Mouse (Mus musculus): Measurements from ENCODE around the gene Arid1b. TPM values are rescaled to one million over a fixed set of nuclear protein-coding genes. Genes with fewer than 3 reads are reported as not detected.

The Arid1b gene
- polyA plus RNA-seq, 1 experiment, result 9.1 TPM

DNA sequence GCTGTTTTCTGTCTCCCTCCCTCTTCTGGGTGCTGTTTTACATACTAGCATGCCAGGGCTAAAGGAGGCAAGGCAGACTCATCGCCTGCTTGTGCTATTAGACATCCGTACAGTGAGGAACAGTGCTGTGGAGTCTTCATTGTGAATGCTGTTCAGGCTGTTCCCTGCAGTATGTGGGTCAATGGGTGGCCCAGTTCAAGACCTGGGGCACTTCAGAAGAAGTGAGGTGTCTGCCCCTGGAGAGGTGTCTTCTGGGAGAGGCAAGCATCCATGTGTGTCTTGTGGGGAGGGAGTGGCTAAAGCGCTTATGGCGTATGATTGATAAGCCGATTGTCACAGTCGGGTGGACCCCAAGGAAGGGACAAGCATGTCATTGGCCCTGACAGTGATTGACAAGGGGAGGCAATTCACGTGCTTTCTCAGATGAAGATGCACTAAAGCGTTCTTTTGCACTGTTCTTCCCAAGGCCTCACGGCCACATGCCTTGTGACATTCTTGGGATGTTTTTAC lies 65.0 kb downstream of the Arid1b start:
- peaks cover 99% of the 10 kb centered on the region for H3K79me2 ChIP-seq (ENCODE audit: control insufficient read depth, insufficient read depth)
- no peak for TF ChIP-seq MYOG (IDR thresholded peaks at IDR 0.05; ENCODE audit: control insufficient read depth, extremely low read depth, insufficient read length)
- TF ChIP-seq MAX (IDR thresholded peaks at IDR 0.05), result no peak
- no peak for TF ChIP-seq FOSL1 (IDR thresholded peaks at IDR 0.05; ENCODE audit: insufficient read depth, low read length, poor library complexity, severe bottlenecking)
- TF ChIP-seq CEBPB (IDR thresholded peaks at IDR 0.05; ENCODE audit: low read depth), result no peak
- TF ChIP-seq CTCF (IDR thresholded peaks at IDR 0.05; ENCODE audit: control insufficient read depth, insufficient read depth, insufficient read length), result no peak
- no peak for TF ChIP-seq MYOD1 (IDR thresholded peaks at IDR 0.05; ENCODE audit: control insufficient read depth, insufficient read length, low read depth)
- TF ChIP-seq USF1 (IDR thresholded peaks at IDR 0.05; ENCODE audit: low read depth), result no peak
- no peaks in the 10 kb centered on the region for H3K27me3 ChIP-seq (ENCODE audit: control insufficient read depth, insufficient read depth, insufficient read length)
- no peak overlapping the region for H3ac ChIP-seq (ENCODE audit: control insufficient read depth, insufficient read length, low read depth)
- H3K79me3 ChIP-seq (ENCODE audit: low read depth), result peaks cover 46% of the 10 kb centered on the region
- H3K4me3 ChIP-seq (ENCODE audit: insufficient read depth, poor library complexity, severe bottlenecking), result no peak overlapping the region
- H3K36me3 ChIP-seq (ENCODE audit: control insufficient read depth, insufficient read depth), result peaks cover 4% of the 10 kb centered on the region

- TF ChIP-seq USF1 (IDR thresholded peaks at IDR 0.05; ENCODE audit: low read depth) (no peak), MYOD1 (IDR thresholded peaks at IDR 0.05; ENCODE audit: control insufficient read depth, insufficient read length, low read depth) (no peak), MAX (IDR thresholded peaks at IDR 0.05) (no peak), FOSL1 (IDR thresholded peaks at IDR 0.05; ENCODE audit: insufficient read depth, low read length, poor library complexity, severe bottlenecking) (no peak), CEBPB (IDR thresholded peaks at IDR 0.05; ENCODE audit: low read depth) (no peak), MYOG (IDR thresholded peaks at IDR 0.05; ENCODE audit: control insufficient read depth, extremely low read depth, insufficient read length) (no peak), CTCF (IDR thresholded peaks at IDR 0.05; ENCODE audit: control insufficient read depth, insufficient read depth, insufficient read length) (no peak)
- Histone ChIP-seq H3K27me3 (ENCODE audit: control insufficient read depth, insufficient read depth, insufficient read length) (no peaks in the 10 kb centered on the region), H3K79me3 (ENCODE audit: low read depth) (peaks cover 48% of the 10 kb centered on the region), H3K79me2 (ENCODE audit: control insufficient read depth, insufficient read depth) (peaks cover 99% of the 10 kb centered on the region), H3ac (ENCODE audit: control insufficient read depth, insufficient read length, low read depth) (no peak overlapping the region), H3K36me3 (ENCODE audit: control insufficient read depth, insufficient read depth) (no peaks in the 10 kb centered on the region), H3K4me3 (ENCODE audit: insufficient read depth, poor library complexity, severe bottlenecking) (no peak overlapping the region)
Observed at GRCm38 (mm10) chr17:5060515-5061084, 66.5 kb downstream of the Arid1b start.

DNA sequence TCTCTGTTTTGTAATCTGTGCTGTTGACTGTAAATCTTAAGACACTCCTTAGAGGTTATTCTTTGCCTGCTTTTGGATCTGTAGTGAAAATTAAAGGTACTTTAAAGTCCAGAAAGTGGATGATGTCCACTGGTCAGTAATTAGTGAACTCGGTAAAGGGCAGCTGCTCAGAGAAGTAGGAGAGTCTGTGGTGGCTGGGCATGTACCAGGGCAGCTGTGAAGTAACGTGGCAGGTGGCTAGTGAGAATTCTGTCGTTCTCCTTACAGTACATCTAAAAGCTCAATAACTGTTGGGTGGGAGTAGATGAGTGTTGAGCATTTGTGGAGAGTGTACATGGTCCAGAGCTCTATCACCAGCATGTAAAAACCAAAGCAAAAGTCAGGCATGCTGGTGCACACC lies 67.1 kb downstream of the Arid1b start:
- Histone ChIP-seq H3K36me3 (ENCODE audit: control insufficient read depth, insufficient read depth) (no peaks in the 10 kb centered on the region), H3K4me3 (ENCODE audit: insufficient read depth, poor library complexity, severe bottlenecking) (no peak overlapping the region), H3ac (ENCODE audit: control insufficient read depth, insufficient read length, low read depth) (no peak overlapping the region), H3K79me2 (ENCODE audit: control insufficient read depth, insufficient read depth) (peaks cover 100% of the 10 kb centered on the region), H3K79me3 (ENCODE audit: low read depth) (peaks cover 51% of the 10 kb centered on the region), H3K27me3 (ENCODE audit: control insufficient read depth, insufficient read depth, insufficient read length) (no peaks in the 10 kb centered on the region)
- TF ChIP-seq MYOG (IDR thresholded peaks at IDR 0.05; ENCODE audit: control insufficient read depth, extremely low read depth, insufficient read length) (no peak), CEBPB (IDR thresholded peaks at IDR 0.05; ENCODE audit: low read depth) (no peak), MYOD1 (IDR thresholded peaks at IDR 0.05; ENCODE audit: control insufficient read depth, insufficient read length, low read depth) (no peak), MAX (IDR thresholded peaks at IDR 0.05) (no peak), USF1 (IDR thresholded peaks at IDR 0.05; ENCODE audit: low read depth) (no peak), CTCF (IDR thresholded peaks at IDR 0.05; ENCODE audit: control insufficient read depth, insufficient read depth, insufficient read length) (no peak), FOSL1 (IDR thresholded peaks at IDR 0.05; ENCODE audit: insufficient read depth, low read length, poor library complexity, severe bottlenecking) (no peak)

GRCm38 (mm10) chr17:5061593-5061992 lies 67.5 kb downstream of the Arid1b start:
- H3K27me3 ChIP-seq (ENCODE audit: control insufficient read depth, insufficient read depth, insufficient read length), result no peaks in the 10 kb centered on the region
- TF ChIP-seq CEBPB (IDR thresholded peaks at IDR 0.05; ENCODE audit: low read depth) (no peak), MYOD1 (IDR thresholded peaks at IDR 0.05; ENCODE audit: control insufficient read depth, insufficient read length, low read depth) (no peak), CTCF (IDR thresholded peaks at IDR 0.05; ENCODE audit: control insufficient read depth, insufficient read depth, insufficient read length) (no peak), MYOG (IDR thresholded peaks at IDR 0.05; ENCODE audit: control insufficient read depth, extremely low read depth, insufficient read length) (no peak), USF1 (IDR thresholded peaks at IDR 0.05; ENCODE audit: low read depth) (no peak), MAX (IDR thresholded peaks at IDR 0.05) (no peak), FOSL1 (IDR thresholded peaks at IDR 0.05; ENCODE audit: insufficient read depth, low read length, poor library complexity, severe bottlenecking) (no peak)
- H3K4me3 ChIP-seq (ENCODE audit: insufficient read depth, poor library complexity, severe bottlenecking), result no peak overlapping the region
- no peak overlapping the region for H3ac ChIP-seq (ENCODE audit: control insufficient read depth, insufficient read length, low read depth)
- H3K79me3 ChIP-seq (ENCODE audit: low read depth), result peaks cover 49% of the 10 kb centered on the region
- no peaks in the 10 kb centered on the region for H3K36me3 ChIP-seq (ENCODE audit: control insufficient read depth, insufficient read depth)
- H3K79me2 ChIP-seq (ENCODE audit: control insufficient read depth, insufficient read depth), result peaks cover 100% of the 10 kb centered on the region

DNA sequence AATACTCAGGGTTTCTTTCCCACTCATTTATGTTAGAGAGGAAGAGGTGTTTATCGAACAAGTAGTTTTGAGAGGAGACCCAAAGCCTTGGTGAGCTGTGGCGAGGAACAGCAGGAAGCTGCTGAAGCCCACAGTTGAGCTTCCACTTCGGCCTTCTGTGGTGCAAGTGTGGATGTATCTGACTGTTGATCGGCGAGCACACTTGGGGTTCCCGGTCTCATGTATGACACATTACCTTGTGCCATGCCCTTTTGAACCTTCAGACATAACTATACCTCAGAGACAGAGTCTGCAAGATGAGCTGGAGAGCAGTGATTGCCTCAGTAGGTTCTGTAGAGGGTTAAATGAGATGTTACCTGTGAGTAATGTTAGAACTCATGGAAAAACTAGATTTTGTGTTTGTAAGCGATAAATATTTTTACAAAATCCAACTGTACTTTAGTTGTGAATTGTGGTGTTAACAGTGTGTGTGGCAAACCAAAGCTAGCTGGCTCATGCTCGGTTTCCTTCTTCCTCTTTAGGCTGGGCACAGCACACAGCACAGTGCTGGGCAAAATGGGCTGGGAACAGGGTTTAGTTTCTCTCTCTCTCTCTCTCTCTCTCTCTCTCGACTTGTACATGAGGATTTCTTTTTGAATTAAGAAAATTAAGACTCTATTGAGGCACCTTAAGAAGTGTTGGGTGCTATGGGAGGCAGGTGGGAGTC lies 69.5 kb downstream of the Arid1b start:
- TF ChIP-seq CTCF (IDR thresholded peaks at IDR 0.05; ENCODE audit: control insufficient read depth, insufficient read depth, insufficient read length) (no peak), FOSL1 (IDR thresholded peaks at IDR 0.05; ENCODE audit: insufficient read depth, low read length, poor library complexity, severe bottlenecking) (no peak), MYOD1 (IDR thresholded peaks at IDR 0.05; ENCODE audit: control insufficient read depth, insufficient read length, low read depth) (no peak), USF1 (IDR thresholded peaks at IDR 0.05; ENCODE audit: low read depth) (no peak), CEBPB (IDR thresholded peaks at IDR 0.05; ENCODE audit: low read depth) (no peak), MAX (IDR thresholded peaks at IDR 0.05) (no peak), MYOG (IDR thresholded peaks at IDR 0.05; ENCODE audit: control insufficient read depth, extremely low read depth, insufficient read length) (no peak)
- Histone ChIP-seq H3K4me3 (ENCODE audit: insufficient read depth, poor library complexity, severe bottlenecking) (no peak overlapping the region), H3ac (ENCODE audit: control insufficient read depth, insufficient read length, low read depth) (no peak overlapping the region), H3K36me3 (ENCODE audit: control insufficient read depth, insufficient read depth) (no peaks in the 10 kb centered on the region), H3K79me2 (ENCODE audit: control insufficient read depth, insufficient read depth) (peaks cover 100% of the 10 kb centered on the region), H3K27me3 (ENCODE audit: control insufficient read depth, insufficient read depth, insufficient read length) (no peaks in the 10 kb centered on the region), H3K79me3 (ENCODE audit: low read depth) (peaks cover 57% of the 10 kb centered on the region)
